Mouse (Mus musculus): ENCODE measurements at regions not wholly inside any gene's neighbourhood (a gene's known extent, or its start where the extent isn't known, plus 50 kb on each side); places are given as distances from the start of the nearest gene placed in this dataset.

DNA sequence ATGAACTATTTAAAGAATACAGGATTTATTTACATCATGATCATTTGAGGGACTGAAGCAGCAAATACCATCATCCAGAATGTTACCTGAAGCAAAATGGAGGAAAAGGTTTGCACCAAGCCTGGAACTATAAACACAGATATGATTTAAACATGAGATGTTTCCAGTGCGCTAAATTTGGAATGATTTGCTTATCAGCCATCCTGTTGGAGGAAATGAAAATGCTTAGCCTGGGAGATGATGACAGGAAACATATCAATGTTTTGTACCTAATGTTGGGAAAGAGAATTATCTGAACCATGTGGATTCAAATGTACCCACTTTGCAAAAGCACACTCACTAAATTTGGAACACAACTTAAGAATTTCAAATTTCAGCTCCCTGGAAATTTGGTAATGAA is 149.3 kb downstream of the Adgra3 start:
- no peak for DNase-seq

DNA sequence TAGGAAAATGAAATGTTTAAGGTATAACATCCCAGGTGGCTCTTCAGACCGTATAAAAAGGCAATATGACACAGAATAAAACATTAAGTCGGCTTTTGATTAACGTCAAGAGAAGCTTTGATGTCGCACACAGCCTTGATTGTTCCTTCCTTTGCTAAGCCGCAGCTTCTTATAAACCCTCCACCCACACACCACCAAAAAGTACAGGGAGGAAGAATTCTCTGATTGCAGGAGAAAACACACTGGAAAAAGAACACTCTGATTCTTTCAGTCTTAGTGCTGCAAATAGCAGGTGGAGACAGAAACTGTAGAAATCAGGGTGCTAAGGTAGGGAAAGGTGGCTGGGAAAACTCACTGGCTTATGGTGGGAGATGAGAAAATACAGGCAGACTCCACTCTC is 162.7 kb downstream of the Adgra3 start:
- DNase-seq = no peak

DNA sequence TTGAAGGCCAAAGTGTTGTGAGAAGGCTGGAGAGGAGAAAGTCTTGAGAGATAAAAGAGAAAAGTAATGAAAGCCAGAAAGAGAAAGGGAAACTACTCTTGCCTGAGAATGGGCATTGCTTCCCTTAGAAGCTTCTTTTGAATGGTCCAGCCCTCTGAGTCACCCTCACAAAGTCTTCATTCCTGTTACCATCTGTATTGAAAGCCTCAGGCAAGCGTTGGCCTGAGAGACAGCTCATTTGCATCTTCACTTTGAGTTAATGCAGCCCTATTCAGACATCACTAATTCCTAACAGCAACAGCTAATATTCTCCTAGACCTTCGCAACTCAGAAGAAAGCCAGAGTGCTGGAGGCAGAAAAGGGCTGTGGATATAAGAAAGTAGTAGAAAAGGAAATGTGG is 178.4 kb downstream of the Adgra3 start:
- no peak for DNase-seq

DNA sequence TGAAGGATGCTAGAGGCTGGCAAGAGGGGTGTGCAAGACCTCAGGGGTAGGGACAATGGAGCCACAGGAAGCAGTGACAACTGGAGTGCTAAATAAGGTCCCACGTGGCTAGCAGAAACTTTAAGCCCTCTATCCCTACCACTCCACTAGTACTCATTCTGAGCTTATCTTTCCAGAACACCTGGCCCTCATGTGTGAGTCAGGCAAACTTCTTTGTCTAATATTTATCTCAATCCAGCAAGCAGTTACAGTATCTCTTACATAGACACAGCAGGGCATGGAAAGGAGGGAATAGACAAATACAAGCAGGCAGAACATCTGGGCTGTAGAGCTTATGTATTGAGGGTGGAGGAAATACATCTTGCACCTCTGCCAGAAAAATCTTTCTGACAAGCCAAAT is 182.6 kb downstream of the Adgra3 start:
- no peak for DNase-seq

DNA sequence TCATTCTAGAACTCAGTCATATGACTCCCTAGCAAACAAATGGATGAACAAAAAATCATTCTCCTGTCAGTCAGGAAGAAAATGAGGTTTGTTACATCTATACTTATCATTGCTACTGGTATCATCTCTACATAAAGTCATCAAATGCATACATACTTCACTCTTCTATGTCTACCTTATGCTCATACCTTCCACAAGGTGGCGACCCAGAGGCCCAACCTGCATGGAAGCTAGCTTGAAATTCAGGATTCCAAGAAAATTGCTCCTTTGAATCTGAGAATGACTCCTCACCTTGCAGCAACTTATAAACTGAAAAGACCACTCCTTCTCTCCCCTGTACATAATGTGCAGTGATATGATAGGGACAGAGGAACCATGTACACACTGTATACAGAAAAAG is 201.6 kb downstream of the Adgra3 start:
- peak in 1 of 2 experiments; percentile 56 for DNase-seq

DNA sequence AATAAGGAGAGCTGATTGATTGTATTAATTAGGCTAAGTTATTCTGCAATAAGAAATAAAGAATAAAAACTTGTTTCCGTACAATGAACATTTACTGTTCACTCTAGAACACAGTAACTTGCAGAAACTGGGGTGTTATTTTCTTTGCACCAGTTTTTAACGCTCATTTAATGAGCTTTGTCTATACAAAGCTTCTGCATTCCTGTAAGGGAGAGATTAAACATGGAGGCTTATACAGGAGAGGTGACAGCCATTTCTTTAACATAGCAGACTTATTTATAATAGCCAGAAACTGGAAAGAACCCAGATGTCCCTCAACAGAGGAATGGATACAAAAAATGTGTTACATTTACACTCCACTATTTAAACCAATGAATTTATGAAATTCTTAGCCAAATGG is 202.8 kb downstream of the Adgra3 start:
- no peak for DNase-seq

DNA sequence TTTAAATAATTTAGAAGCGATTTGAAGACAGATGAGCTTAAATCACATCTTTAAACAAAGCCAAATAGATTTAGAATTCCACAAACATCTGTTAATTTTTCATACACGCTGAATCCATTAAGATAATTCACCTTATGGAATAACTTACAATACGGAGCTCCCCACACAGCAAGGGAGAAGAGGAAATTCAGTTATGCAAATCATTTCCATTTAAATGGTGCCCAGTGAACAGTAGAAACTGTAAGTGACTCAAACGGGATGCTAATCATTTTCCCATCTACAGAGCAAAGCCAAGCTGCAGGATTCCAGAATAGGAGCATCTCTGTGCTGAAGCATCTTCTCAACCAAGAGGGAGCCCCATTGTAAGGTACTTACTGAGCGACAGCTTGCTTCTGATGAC is 210.1 kb downstream of the Adgra3 start:
- DNase-seq = no peak

DNA sequence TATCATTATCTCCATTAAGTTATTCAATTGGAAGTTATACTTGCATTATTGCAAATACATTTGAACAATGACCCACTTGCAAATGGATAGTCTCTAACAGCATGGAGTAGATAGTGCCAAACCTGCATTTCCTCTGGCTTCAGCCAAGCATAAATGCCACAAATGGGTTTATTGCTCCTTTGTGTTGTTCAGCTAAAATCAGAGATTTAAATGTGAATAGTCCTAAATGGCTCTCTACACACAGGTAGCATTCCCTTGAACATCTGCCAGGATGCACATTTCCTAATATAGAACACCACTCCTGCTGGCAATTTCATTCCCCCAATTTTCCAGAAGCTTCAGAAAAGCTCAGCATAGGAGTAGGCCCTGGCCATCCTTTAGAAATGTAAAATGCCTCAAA is 210.6 kb downstream of the Adgra3 start:
- peak; percentile 23 to 49 for DNase-seq

DNA sequence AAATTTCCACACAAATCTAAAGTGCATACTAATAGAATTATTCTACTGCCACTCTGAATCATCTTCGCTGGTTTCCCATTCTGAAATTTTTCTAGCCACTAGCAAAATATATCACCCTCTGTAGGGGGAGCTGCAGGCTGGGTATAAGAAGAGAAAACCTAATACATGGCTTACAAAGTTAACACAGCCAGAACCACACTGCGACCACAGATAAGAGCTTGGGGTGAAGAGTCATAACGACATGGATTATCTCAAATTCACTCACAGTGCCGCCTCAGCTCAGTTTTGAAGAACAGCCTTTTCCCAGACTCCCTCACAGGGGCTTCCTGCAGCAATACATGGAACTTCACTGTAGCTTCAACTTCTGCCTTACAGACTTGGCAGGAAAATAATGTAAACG is 240.0 kb downstream of the Adgra3 start:
- peak in 1 of 2 experiments; percentile 16 for DNase-seq

DNA sequence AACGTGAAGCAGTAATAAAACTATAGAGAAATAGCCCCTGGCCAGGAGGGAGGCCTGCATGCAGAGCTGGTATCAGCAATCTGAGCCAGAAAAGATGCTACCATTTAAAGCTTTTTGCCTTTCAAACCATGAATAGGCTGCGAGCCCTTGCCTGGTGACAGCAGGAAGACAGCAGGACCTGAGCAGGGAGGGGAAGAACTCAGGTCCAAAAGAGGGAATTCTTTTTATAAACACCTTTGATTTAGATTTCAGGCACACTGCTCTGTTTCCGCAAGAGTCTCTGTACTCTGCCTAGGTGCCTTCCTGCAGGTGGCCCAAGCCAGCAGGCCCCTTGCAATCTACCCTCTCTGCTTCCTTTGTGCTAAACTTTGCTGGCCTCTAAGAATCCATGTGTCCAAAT is 242.1 kb downstream of the Adgra3 start:
- peak; percentile 75 for DNase-seq

DNA sequence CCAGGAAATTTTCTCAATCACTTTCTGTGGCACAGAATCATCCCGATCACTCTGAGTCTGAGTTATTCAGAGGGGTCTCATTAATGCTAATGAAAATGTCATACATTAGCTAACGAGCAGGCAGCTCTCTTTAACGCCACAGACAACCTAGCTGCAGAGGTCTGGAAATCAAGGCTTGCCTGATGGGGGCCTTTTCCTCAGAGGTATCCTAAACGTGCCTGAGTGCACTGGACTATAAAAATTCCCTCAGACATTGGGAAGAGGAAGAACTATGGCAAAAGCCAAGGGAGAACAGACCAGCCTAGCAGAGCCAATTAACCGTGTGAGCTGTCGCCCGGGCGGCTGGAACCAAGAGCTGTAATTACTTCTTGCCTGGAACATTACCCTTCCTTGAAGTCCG is 245.5 kb downstream of the Adgra3 start:
- DNase-seq = peak in 1 of 2 experiments; percentile 17

DNA sequence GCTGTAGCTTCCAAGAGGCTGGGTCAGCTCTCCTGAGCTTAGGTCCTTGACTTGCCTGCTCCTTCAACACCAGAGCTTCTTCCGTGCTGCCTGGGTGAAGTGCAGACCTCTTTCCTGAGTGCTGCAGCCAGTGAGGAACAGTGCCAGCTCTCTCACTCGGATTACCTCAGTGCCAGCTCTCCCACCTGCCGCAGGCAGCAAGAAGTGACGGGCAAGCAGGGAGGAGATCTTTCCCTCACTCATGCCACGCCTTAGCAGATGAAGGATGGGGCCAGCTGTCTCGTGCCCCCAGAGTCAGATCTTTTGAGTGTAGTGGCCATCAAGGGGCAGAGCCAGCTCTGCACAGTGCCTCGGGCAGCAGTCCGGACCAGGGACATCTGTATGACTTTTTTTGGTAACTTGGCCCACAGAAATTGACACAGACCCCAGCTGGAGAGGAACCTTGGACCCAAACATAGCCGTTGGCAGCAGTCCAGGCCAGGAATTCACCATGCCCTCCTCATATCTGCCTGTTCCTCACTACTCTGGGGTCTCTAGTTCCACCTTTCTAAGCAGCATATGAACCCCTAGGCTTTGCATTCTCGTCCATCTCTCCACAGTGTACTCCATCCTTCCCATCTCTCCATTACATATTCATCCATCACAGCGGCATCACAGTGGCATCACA is 263.9 kb upstream of the Kcnip4 start:
- peak; percentile 81 to 85 for DNase-seq

DNA sequence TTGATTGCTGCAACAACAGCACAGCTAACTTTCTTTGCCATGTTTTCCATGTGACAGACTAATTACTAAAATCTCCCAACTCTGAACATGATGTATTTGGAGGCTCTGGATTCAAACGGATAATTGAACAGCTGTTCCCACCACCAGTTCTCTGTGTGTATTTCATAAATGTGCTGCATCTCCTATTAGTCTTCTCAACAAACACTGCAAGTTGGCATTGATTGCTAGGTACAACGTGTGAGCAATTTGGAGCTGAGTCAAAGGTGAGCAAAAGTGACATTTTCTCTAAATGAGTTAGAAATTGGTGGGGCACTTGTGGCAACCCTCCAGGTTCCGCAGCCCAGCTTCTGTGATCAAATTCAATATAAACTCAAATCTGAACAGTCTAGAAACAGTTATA is 259.0 kb upstream of the Kcnip4 start:
- DNase-seq = no peak

DNA sequence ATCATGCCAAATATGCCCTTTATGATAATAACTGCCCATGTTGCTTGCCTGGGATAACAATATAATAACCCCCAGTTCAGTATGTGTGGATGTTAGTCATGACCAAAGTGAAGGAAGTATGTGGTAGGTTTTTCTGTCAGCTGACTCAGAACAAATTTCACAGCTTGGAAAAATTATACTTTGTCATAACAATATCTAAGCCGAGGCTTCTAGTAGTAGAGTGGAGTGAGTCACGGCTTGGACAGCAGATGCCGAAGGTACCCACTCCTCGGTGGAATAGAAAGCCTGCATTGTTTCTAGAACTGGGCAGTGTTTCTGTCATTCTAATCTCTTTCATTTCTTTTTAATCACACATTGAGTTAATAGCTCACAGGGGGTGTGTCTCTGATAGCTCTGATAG is 236.3 kb upstream of the Kcnip4 start:
- DNase-seq = no peak

DNA sequence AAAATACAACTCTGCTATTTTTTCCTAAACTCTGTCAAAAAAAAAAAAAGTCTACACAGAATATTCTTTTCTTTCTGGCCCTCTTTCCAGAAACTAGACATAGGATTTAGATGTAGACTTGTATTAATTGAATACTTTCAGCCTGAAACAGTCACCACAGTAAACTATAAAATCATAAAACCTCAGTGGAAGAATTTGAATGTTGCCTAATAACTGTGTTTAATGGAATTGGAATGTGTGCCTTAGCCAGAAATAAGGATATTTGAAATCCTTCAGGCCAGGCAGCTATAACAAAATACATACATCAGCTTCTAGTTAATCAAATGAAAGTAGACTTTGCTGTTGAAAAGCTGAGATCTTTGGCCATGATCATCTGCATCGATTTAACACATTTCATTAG is 230.8 kb upstream of the Kcnip4 start:
- no peak for DNase-seq

DNA sequence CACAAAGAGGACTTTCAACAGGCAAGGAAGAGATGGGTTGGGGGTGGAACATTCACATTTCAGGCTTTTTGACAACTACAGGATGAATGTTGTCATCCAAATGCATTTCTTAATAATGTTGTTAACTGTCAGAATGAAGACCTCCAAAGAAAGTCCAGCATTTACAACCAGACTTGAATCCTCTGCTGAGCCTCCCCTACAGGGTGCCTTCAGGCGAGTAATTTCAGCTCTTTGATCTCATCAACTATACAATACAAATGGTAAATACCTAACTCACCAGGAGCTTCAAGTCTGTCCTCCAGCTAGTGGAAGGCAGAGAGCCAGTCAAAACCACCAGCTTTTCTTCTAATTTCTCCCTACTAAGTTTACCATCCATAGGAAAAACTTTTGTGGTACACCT is 187.9 kb upstream of the Kcnip4 start:
- DNase-seq = no peak

DNA sequence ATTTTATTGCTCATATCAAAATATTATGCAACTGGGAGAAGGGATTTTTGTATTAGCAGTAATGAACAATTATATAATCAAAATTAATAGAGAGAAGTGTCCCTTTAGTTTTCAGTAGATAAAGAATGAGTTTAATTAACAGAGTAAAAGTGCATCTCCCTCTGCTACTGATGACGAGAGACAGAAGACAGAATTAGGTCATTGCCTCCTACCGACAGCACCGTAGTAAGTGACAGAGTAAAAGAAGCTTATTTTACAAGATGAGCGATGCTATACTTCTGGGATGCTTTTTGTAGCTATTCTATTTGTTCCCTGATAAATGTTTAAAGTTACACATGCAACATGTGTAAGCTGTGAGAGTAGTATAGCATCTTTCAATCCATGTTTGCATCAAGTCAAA is 157.4 kb upstream of the Kcnip4 start:
- DNase-seq = no peak

DNA sequence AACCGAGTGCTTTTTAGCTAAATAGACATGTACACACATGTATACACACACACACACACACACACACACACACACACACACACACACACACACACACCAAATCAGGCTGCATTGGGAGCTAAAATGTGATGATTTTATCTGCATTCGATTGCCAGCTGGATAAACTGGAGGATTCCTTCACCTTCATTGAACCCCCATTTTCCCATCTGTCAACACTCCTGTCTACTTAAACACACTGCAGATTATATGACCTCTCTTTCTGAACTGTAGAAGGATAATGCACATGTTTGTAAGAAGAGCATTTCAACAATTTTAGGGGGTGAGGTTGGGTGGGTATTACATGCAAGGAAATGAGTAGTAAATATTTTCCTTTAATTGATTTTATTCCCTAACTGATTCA is 156.8 kb upstream of the Kcnip4 start:
- peak in 1 of 2 experiments; percentile 36 for DNase-seq

DNA sequence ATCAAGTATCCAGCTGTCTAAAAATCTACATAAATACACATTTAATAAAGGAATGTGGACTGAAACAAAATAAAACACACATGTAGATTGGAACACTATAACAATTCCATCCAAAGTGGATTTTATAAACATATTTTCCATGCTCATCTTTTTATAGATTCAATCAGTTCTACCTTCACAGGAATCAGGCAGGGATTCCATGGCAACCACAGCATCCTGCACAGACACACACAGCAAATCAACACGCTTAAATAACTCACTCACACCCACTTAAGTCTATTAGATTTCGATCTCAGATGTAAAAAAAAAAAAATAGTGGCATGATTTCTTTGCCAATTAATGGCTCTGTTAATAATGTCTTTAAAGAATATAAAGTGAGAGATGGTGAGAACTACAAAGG is 151.2 kb upstream of the Kcnip4 start:
- DNase-seq = no peak

DNA sequence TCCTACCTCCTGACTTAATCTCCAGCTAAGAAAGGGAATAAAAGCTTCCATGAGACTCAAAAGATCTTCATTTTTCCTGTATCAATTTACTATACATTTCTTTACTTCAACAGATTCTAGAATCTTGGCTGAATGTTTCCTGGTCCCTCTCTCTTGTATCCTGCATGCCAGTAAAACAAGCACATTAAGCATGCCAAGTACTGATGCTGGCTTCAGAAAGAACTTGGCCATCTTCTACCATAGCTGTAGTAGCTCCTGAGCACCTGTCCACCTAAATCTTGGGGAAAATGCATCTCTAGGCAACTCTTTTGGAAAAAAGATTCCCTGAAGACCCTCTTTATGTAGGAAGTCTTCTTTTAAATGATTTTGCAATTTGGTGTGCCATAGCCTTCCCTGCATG is 140.5 kb upstream of the Kcnip4 start:
- DNase-seq = no peak

DNA sequence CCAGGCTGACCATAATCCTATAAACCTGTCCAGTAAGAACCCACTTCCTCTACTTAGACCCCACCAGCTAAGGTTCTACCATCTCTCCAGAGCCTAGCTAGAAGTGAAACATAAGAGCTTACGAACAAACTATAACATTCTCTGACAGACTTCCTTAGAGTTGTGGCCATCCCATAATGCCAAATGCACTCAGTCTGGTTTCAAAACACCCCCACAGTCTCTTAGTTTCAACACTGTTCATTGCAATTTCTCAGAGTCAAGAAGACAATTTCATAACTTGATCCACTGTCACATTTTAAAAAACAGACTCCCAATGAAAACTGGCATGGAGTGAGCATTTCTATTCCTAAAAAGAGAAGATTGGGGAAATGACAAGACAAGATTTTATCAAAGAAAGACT is 139.2 kb upstream of the Kcnip4 start:
- DNase-seq = no peak

DNA sequence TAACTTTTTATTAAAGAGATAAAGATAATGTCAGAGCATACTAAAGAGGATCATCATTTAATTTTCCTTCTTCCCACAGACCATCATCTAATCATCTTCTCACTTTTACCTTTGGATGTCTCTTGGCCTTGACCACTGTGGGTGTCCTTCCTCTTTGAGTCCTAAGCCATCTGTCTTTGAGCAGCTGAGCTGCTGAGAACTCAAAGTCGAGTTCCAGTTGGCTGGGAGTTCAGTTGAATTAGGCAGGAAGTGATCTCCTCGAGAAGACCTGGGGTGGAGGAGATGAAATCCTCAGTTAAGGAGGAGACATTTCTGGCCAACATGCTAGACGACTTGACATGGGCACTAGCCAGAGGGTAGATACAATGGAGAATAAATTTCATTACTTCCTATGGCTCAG is 137.4 kb upstream of the Kcnip4 start:
- DNase-seq = peak; percentile 56 to 73

DNA sequence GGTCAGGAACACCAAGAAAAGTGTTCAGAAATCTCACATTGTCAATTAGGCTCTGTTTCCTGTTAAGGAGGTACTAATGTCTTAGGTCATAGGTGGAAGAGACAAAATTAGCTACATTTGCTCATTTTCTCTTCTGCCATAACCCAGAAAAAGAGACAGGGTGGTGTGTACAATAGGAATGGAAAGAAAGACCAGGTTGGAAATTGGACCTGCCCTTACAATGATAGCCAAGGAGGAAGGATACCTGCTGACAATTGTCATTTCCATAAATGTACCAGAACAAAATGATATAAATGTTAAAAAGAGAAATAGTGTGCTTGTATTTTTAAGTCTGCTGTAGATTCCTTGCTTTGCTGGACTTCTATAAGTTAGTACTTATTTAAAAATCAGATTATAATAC is 135.9 kb upstream of the Kcnip4 start:
- no peak for DNase-seq

DNA sequence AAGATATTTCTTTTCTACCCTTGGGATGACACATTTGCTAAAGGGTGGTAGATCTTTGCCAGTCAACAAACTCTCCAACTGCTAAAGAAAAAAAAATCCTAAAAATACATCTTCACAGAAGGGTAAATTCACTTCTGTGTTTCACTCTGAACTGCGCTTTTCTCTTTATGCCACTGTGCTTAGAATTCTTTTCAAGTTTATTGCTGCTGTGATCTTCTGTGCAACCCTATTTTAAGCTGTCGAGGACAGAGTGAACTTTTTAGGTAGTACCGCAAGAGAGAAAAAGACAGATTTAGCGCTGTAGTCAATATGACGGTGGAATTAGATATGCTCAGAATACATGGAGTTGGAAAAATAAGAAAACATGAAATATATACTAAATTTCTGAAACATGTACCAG is 126.2 kb upstream of the Kcnip4 start:
- DNase-seq = no peak

DNA sequence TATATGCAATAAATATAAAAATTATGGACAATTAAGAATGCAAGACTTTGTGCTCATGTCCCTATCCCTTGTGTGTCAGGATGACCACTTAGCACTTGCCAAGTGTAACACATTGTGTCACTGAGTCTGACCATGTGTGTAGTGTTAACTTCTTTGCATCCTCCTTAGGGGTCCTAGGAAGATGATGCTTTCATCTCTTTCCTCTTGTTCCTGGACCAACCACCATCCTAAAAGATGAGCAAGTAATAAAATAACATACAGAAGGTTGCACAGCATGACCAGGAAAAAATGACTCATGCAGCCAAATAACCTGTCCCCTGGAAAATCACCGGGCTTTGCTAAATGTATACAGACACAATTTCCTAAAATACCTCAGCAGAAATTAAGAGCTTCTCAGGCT is 121.1 kb upstream of the Kcnip4 start:
- DNase-seq = peak; percentile 59 to 76

DNA sequence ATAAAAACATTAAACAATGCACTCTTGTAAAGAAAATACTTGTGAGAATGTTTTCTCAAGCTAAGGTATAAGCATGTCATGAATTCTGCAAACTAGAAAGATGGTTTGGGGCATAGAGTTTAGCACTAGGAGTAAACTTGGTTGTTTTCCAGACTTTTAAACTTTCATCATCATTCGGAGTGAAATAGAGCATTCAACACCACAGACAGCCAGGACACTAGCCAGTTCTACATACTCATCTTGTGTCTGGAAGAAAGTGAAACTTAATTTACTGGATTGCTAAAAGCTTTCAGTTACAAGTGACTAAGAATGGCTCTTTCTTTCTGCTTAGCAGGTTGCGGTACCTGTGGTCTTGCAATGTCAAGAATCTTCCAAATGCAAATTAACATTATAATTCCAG is 119.9 kb upstream of the Kcnip4 start:
- no peak for DNase-seq
